Mouse (Mus musculus) liver, embryonic 16.5 days (tissue): ENCODE results near the gene Plekhj1. TPM values are rescaled to one million over a fixed set of nuclear protein-coding genes. Genes with fewer than 3 reads are reported as not detected.
"Not testable (repeated sequence)": the region's sequence is repeated elsewhere in the genome, so short reads cannot be mapped to it uniquely, and the experiment has no call there.

ENCODE experiments used
- ATAC-seq: fragments of 200-750 bp; cut with Nextera tagmentation; 2 replicates; pipeline ENCODE4 v1.8.0; 2017; ENCODE audit warnings: low read depth, mild to moderate bottlenecking, moderate number of reproducible peaks, moderate library complexity
- H3K27ac ChIP-seq: fragments of 300-500 bp; sonication (generic); 2 replicates; pipeline ENCODE4 v1.5.1; 2014; ENCODE audit warnings: mild to moderate bottlenecking, low read length
- H3K27me3 ChIP-seq: fragments of 300-500 bp; sonication (generic); 2 replicates; pipeline ENCODE4 v1.6.1; 2014; ENCODE audit warnings: low read depth, low read length, mixed read lengths; ENCODE audit not compliant: control insufficient read depth, insufficient read depth
- H3K36me3 ChIP-seq: fragments of 300-500 bp; sonication (generic); 2 replicates; pipeline ENCODE4 v1.6.1; 2014; ENCODE audit warnings: mild to moderate bottlenecking; ENCODE audit not compliant: control insufficient read depth, insufficient read depth
- H3K4me1 ChIP-seq: fragments of 300-500 bp; sonication (generic); 2 replicates; pipeline ENCODE4 v1.6.1; 2014; ENCODE audit warnings: low read depth, low read length, mixed read lengths; ENCODE audit not compliant: control insufficient read depth
- H3K4me2 ChIP-seq: fragments of 300-500 bp; sonication (generic); 2 replicates; pipeline ENCODE4 v1.6.1; 2014; ENCODE audit warnings: low read depth, low read length, mixed read lengths
- H3K4me3 ChIP-seq: fragments of 300-500 bp; sonication (generic); 2 replicates; pipeline ENCODE4 v1.5.1; 2014; ENCODE audit warnings: low read depth, mild to moderate bottlenecking, low read length
- H3K9ac ChIP-seq: fragments of 300-500 bp; sonication (generic); 2 replicates; pipeline ENCODE4 v1.6.1; 2014; ENCODE audit warnings: low read depth, low read length
- H3K9me3 ChIP-seq: fragments of 300-500 bp; sonication (generic); replicated peaks from 2 replicates; pipeline ENCODE4 v1.6.1; 2016; ENCODE audit warnings: low read length; ENCODE audit not compliant: control insufficient read depth
- WGBS: fragments of 180-500 bp; shearing (Covaris S2); extraction: QIAGEN DNeasy Blood & Tissue Kit; methylation state at CpG from one replicate; pipeline ENCODE4 v1.1.7; 2014; ENCODE audit not compliant: insufficient replicate concordance; 5-methylcytosine and 5-hydroxymethylcytosine counted together
- polyA plus RNA-seq: library from polyadenylated mRNA; unstranded; fragments of >200 nt; fragmentation: Nextera tagmentation; extraction: Ambion mirVana; gene quantifications from 2 replicates; pipeline ENCODE4 v1.2.1, GENCODE M21; 2015

Plekhj1 gene
- polyA plus RNA-seq, 1 experiment from 2014 or later = 61.4 TPM

- H3K4me3 ChIP-seq = no peak overlapping the region
- peak overlapping the region; percentile 41; the same call in 1 of the 2 replicates for H3K4me2 ChIP-seq
- WGBS = 42% methylated on average over 3 of the region's 3 CpGs
- H3K36me3 ChIP-seq = no peaks in the 10 kb centered on the region
- H3K27ac ChIP-seq = peak overlapping the region; percentile 85
- no peaks in the 10 kb centered on the region for H3K9me3 ChIP-seq
- H3K27me3 ChIP-seq = no peaks in the 10 kb centered on the region
- peaks cover 40% of the 10 kb centered on the region for H3K4me1 ChIP-seq
- peak overlapping the region; percentile 50 for H3K9ac ChIP-seq
- peak; percentile 30 for ATAC-seq
These were observed 21.0 kb upstream of the Plekhj1 start for GRCm38 (mm10) chr10:80819406-80819805.

GRCm38 (mm10) chr10:80818599-80819281 lies 20.3 kb upstream of the Plekhj1 start:
- no peaks in the 10 kb centered on the region for H3K9me3 ChIP-seq
- no peaks in the 10 kb centered on the region for H3K36me3 ChIP-seq
- ATAC-seq = peak; percentile 95
- 36% methylated on average over 6 of the region's 6 CpGs for WGBS
- peak overlapping the region; percentile 85 for H3K27ac ChIP-seq
- H3K4me2 ChIP-seq = peak overlapping the region; percentile 41
- H3K27me3 ChIP-seq = no peaks in the 10 kb centered on the region
- H3K4me3 ChIP-seq = no peak overlapping the region
- peak overlapping the region; percentile 29 for H3K9ac ChIP-seq
- H3K4me1 ChIP-seq = peaks cover 33% of the 10 kb centered on the region

- not testable (repeated sequence) for H3K4me3 ChIP-seq, H3K27me3 ChIP-seq, H3K4me2 ChIP-seq, ATAC-seq, H3K9me3 ChIP-seq, H3K36me3 ChIP-seq, H3K9ac ChIP-seq
- WGBS = 85% methylated on average over 7 of the region's 7 CpGs
- peaks cover 29% of the 10 kb centered on the region for H3K4me1 ChIP-seq
- H3K27ac ChIP-seq = peak overlapping the region; percentile 85
These were observed 19.5 kb upstream of the Plekhj1 start for GRCm38 (mm10) chr10:80817955-80818354.

- ATAC-seq = no peak
- Histone ChIP-seq H3K27me3 (peaks cover 8% of the 10 kb centered on the region), H3K4me2 (no peak overlapping the region), H3K4me1 (peaks cover 24% of the 10 kb centered on the region), H3K9me3 (no peaks in the 10 kb centered on the region), H3K36me3 (no peaks in the 10 kb centered on the region), H3K4me3 (no peak overlapping the region), H3K27ac (no peak overlapping the region), H3K9ac (no peak overlapping the region)
- 60% methylated on average over 2 of the region's 2 CpGs for WGBS
These were observed 18.7 kb upstream of the Plekhj1 start for GRCm38 (mm10) chr10:80817164-80817563.

- not testable (repeated sequence) for H3K9ac ChIP-seq, H3K4me2 ChIP-seq, ATAC-seq, H3K4me3 ChIP-seq, H3K36me3 ChIP-seq, H3K27ac ChIP-seq, H3K9me3 ChIP-seq
- whole genome bisulfite sequencing = 54% methylated on average over 3 of the region's 3 CpGs
- Histone ChIP-seq H3K27me3 (peaks cover 11% of the 10 kb centered on the region), H3K4me1 (peaks cover 23% of the 10 kb centered on the region)
These were observed 17.9 kb upstream of the Plekhj1 start for GRCm38 (mm10) chr10:80816303-80816702.

- H3K4me3 ChIP-seq = no peak overlapping the region
- H3K9me3 ChIP-seq = no peaks in the 10 kb centered on the region
- peaks cover 17% of the 10 kb centered on the region for H3K4me1 ChIP-seq
- peaks cover 25% of the 10 kb centered on the region for H3K27me3 ChIP-seq
- WGBS = 53% methylated on average over 7 of the region's 7 CpGs
- no peak overlapping the region for H3K9ac ChIP-seq
- no peaks in the 10 kb centered on the region for H3K36me3 ChIP-seq
- no peak overlapping the region for H3K27ac ChIP-seq
- no peak for ATAC-seq
- no peak overlapping the region for H3K4me2 ChIP-seq
These were observed 16.4 kb upstream of the Plekhj1 start for GRCm38 (mm10) chr10:80814800-80815199.

GRCm38 (mm10) chr10:80813366-80813765 lies 14.9 kb upstream of the Plekhj1 start, which contains the start of gene Jsrp1:
Jsrp1 (minus strand) TSS chr10:80813498.
- Histone ChIP-seq H3K4me3 (no peak within 1 kb of the TSS), H3K27me3 (peaks cover 39% of the 10 kb centered on the region), H3K9ac (no peak within 1 kb of the TSS), H3K4me2 (no peak within 1 kb of the TSS), H3K9me3 (no peaks in the 10 kb centered on the region), H3K4me1 (peaks cover 7% of the 10 kb centered on the region), H3K27ac (no peak within 1 kb of the TSS), H3K36me3 (no peaks in the 10 kb centered on the region)
- no peak for ATAC-seq
- 71% methylated on average over 4 of the region's 4 CpGs for WGBS

GRCm38 (mm10) chr10:80812391-80813041 lies 14.1 kb upstream of the Plekhj1 start:
- Histone ChIP-seq H3K27me3 (peaks cover 48% of the 10 kb centered on the region), H3K9me3 (no peaks in the 10 kb centered on the region), H3K9ac (no peak overlapping the region), H3K4me1 (peaks cover 12% of the 10 kb centered on the region), H3K36me3 (no peaks in the 10 kb centered on the region), H3K4me3 (no peak overlapping the region), H3K4me2 (no peak overlapping the region), H3K27ac (no peak overlapping the region)
- ATAC-seq = no peak
- WGBS = 47% methylated on average over 5 of the region's 5 CpGs

- peaks cover 61% of the 10 kb centered on the region for H3K27me3 ChIP-seq
These were observed 11.7 kb upstream of the Plekhj1 start for GRCm38 (mm10) chr10:80810084-80810483.

More at GRCm38 (mm10) chr10:80810084-80810483, 11.7 kb upstream of the Plekhj1 start:
- no peak overlapping the region for H3K27ac ChIP-seq
- 10% methylated on average over 19 of the region's 20 CpGs for WGBS
- H3K36me3 ChIP-seq = no peaks in the 10 kb centered on the region
- no peak overlapping the region for H3K9ac ChIP-seq
- H3K9me3 ChIP-seq = no peaks in the 10 kb centered on the region
- no peak overlapping the region for H3K4me2 ChIP-seq
- H3K4me1 ChIP-seq = peaks cover 36% of the 10 kb centered on the region
- ATAC-seq = no peak
- no peak overlapping the region for H3K4me3 ChIP-seq
